Mouse (Mus musculus): ENCODE results near the gene Gm10799. TPM values are rescaled to one million over a fixed set of nuclear protein-coding genes. Genes with fewer than 3 reads are reported as not detected.
"Not testable (repeated sequence)": the region's sequence is repeated elsewhere in the genome, so short reads cannot be mapped to it uniquely, and the experiment has no call there.

The Gm10799 gene
- polyA plus RNA-seq, 1 experiment: not detected

DNA sequence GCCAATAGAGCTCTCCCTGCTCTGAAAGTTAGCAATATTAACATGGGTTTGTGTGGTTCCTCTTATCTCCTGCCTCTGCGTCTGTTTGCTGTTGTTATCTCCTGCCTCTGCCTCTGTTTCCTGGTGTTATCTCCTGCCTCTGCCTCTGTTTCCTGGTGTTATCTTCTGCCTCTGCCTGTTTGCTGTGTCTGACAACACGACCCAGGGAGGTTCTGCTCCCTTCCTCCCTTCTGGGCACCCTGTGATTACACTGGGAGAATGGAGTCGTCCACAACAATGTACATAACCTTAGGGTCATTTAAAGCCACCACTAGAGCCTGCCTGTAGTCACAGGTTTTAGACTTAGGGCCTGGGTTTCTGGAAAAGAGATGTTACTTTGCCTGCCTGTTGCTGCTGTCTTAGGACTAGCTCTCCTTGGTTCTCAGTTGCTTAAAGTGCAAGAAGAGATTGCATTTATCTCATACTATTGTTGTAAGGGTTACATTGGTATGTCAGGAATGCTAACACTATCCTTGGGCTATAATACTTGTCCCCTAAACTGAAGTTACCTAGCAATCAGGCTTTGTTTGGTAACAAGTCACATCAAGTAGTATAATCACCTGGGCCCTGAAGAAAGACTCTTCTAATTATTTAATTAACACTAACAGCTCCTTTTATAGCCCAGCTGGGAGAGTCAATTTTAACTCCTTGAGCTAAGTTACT lies 30.3 kb upstream of the Gm10799 start:
- TF ChIP-seq POLR2A (IDR thresholded peaks at IDR 0.05; ENCODE audit: extremely low read depth, insufficient read depth, low read length) (no peak), CTCF (IDR thresholded peaks at IDR 0.05; ENCODE audit: extremely low read depth, insufficient read depth, low read length) (no peak)
- no peak overlapping the region for H3K4me3 ChIP-seq (ENCODE audit: insufficient read depth, low read length)
- H3K4me1 ChIP-seq (ENCODE audit: control insufficient read depth, insufficient read depth, low read length): no peaks in the 10 kb centered on the region
- no peak overlapping the region for H3K27ac ChIP-seq (ENCODE audit: insufficient read depth, low read length)

- H3K27ac ChIP-seq (ENCODE audit: insufficient read depth, low read length); H3K4me3 ChIP-seq (ENCODE audit: insufficient read depth, low read length); H3K4me1 ChIP-seq (ENCODE audit: control insufficient read depth, insufficient read depth, low read length): not testable (repeated sequence)
Observed at GRCm38 (mm10) chr2:104097396-104097795, 29.0 kb upstream of the Gm10799 start.

- H3K4me3 ChIP-seq (ENCODE audit: insufficient read depth, low read length): peak overlapping the region; percentile 53; the same call in 1 of the 2 replicates
- not testable (repeated sequence) for H3K27ac ChIP-seq (ENCODE audit: insufficient read depth, low read length); H3K4me1 ChIP-seq (ENCODE audit: control insufficient read depth, insufficient read depth, low read length)
Observed at GRCm38 (mm10) chr2:104096796-104097195, 28.4 kb upstream of the Gm10799 start.

GRCm38 (mm10) chr2:104096256-104096655 lies 27.9 kb upstream of the Gm10799 start:
- TF ChIP-seq POLR2A (IDR thresholded peaks at IDR 0.05; ENCODE audit: extremely low read depth, insufficient read depth, low read length): no peak
- TF ChIP-seq CTCF (IDR thresholded peaks at IDR 0.05; ENCODE audit: extremely low read depth, insufficient read depth, low read length): no peak
- Histone ChIP-seq H3K27ac (ENCODE audit: insufficient read depth, low read length) (peak overlapping the region; percentile 9; the same call in 1 of the 2 replicates), H3K4me3 (ENCODE audit: insufficient read depth, low read length) (peak overlapping the region; percentile 53)

DNA sequence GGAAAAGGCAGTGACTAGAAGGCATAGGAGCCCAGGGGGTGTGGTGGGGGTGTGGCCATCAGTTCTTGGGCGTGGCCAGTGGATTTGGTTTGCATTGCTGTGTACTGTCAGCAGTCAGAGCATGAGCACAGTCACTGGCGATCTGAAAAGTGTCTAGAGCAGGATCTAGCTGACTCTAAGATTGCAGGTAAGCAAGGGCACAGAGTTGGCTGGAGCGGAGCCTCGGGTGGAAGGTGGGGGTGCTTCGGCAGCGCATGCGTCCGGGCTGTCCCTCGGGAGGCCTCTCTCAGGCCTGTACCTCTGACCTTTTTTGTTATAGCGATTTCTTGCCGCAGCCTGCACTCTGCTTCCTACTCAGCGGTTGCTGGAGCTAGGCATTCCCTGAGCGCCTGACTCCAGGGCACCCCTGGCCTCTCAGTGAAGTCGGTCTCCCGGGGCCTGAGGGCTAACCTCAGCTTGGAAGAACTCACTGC lies 27.4 kb upstream of the Gm10799 start, which contains the start of gene Cd59a:
Gene Cd59a (plus strand): TSS at position 61 of the 473 bp plus-strand sequence.
- no peak for TF ChIP-seq POLR2A (IDR thresholded peaks at IDR 0.05; ENCODE audit: extremely low read depth, insufficient read depth, low read length)
- no peak for TF ChIP-seq CTCF (IDR thresholded peaks at IDR 0.05; ENCODE audit: extremely low read depth, insufficient read depth, low read length)
- Histone ChIP-seq H3K27ac (ENCODE audit: insufficient read depth, low read length) (peak within 1 kb of the TSS; percentile 9; the same call in 1 of the 2 replicates), H3K4me1 (ENCODE audit: control insufficient read depth, insufficient read depth, low read length) (no peaks in the 10 kb centered on the region), H3K4me3 (ENCODE audit: insufficient read depth, low read length) (peak within 1 kb of the TSS; percentile 53)

More at GRCm38 (mm10) chr2:104096256-104096655, 27.9 kb upstream of the Gm10799 start:
- H3K4me1 ChIP-seq (ENCODE audit: control insufficient read depth, insufficient read depth, low read length): no peaks in the 10 kb centered on the region

GRCm38 (mm10) chr2:104093305-104093704 lies 25.0 kb upstream of the Gm10799 start:
- no peak for TF ChIP-seq POLR2A (IDR thresholded peaks at IDR 0.05; ENCODE audit: extremely low read depth, insufficient read depth, low read length)
- no peak for TF ChIP-seq CTCF (IDR thresholded peaks at IDR 0.05; ENCODE audit: extremely low read depth, insufficient read depth, low read length)
- Histone ChIP-seq H3K27ac (ENCODE audit: insufficient read depth, low read length) (no peak overlapping the region), H3K4me3 (ENCODE audit: insufficient read depth, low read length) (no peak overlapping the region), H3K4me1 (ENCODE audit: control insufficient read depth, insufficient read depth, low read length) (no peaks in the 10 kb centered on the region)

DNA sequence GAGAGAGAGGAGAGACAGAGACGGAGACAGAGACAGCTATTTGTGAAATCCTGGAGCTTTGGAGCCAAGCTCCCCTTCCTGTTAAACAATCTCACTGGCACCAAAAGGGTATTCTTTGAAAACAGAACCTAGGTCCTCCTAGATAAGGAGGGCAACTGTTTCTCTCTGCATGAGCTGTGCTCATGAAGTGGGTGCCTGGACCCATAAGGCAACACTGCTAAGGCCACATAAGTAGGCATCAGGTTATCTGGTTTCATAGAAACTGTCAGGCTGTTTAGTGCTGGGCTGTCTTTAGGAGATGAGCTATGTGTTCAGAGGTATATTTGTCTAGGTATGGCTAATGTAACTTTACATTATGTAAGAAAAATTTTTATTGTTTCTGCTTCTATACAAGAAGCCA lies 19.2 kb upstream of the Gm10799 start:
- not testable (repeated sequence) for H3K27ac ChIP-seq (ENCODE audit: insufficient read depth, low read length); H3K4me3 ChIP-seq (ENCODE audit: insufficient read depth, low read length)

GRCm38 (mm10) chr2:104084027-104084426 lies 15.7 kb upstream of the Gm10799 start:
- H3K27ac ChIP-seq (ENCODE audit: insufficient read depth, low read length); H3K4me1 ChIP-seq (ENCODE audit: control insufficient read depth, insufficient read depth, low read length); H3K4me3 ChIP-seq (ENCODE audit: insufficient read depth, low read length): not testable (repeated sequence)

More for the DNA sequence above, 19.2 kb upstream of the Gm10799 start:
- H3K4me1 ChIP-seq (ENCODE audit: control insufficient read depth, insufficient read depth, low read length): not testable (repeated sequence)

- TF ChIP-seq CTCF (IDR thresholded peaks at IDR 0.05; ENCODE audit: extremely low read depth, insufficient read depth, low read length) (no peak), POLR2A (IDR thresholded peaks at IDR 0.05; ENCODE audit: extremely low read depth, insufficient read depth, low read length) (no peak)
- H3K4me1 ChIP-seq (ENCODE audit: control insufficient read depth, insufficient read depth, low read length): no peaks in the 10 kb centered on the region; the same call in 1 of the 2 replicates
- H3K27ac ChIP-seq (ENCODE audit: insufficient read depth, low read length): no peak overlapping the region
- no peak overlapping the region for H3K4me3 ChIP-seq (ENCODE audit: insufficient read depth, low read length)
Observed at GRCm38 (mm10) chr2:104082474-104082873, 14.1 kb upstream of the Gm10799 start.

DNA sequence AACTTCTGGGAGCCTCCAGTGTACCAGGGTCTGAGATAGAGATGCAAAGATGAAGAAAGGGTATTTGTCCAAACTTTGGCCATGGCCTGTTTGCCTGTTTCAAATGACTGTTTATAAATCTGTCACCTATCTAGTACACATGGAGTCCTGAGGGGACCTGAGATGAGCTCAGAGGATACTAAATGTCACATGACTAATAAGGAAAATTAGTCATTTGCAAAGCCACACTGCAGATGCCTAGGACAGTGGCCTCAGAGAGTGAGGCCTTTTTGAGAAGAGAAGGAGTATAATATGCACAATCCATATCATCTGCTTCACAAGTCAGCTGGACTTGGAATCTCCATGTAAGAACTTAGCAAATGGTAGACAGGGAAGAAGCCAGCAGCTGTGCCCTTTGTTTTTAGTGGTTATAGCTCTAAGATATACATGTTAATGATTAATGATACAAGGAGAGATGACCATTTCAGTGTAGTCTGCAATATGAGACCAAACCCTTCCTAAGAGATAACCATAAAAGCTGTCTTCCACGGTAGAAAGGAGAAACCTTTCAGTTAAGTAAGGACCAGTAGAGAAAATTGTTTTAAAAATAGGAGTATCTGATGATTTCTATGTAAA lies 13.2 kb upstream of the Gm10799 start:
- not testable (repeated sequence) for H3K4me1 ChIP-seq (ENCODE audit: control insufficient read depth, insufficient read depth, low read length); H3K27ac ChIP-seq (ENCODE audit: insufficient read depth, low read length); H3K4me3 ChIP-seq (ENCODE audit: insufficient read depth, low read length)

DNA sequence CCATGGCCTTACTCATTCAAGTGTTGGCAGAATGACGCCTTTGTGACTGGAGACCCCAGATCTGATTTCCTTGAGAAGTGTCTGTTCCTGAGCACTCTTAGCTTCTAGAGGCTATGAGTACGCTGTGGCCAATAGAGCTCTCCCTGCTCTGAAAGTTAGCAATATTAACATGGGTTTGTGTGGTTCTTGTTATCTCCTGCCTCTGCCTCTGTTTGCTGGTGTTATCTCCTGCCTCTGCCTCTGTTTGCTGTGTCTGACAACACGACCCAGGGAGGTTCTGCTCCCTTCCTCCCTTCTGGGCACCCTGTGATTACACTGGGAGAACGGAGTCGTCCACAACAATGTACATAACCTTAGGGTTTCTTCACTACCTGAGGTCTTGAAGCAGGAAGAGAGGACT lies 9.9 kb upstream of the Gm10799 start:
- not testable (repeated sequence) for H3K27ac ChIP-seq (ENCODE audit: insufficient read depth, low read length); H3K4me3 ChIP-seq (ENCODE audit: insufficient read depth, low read length); H3K4me1 ChIP-seq (ENCODE audit: control insufficient read depth, insufficient read depth, low read length)
